Mouse (Mus musculus) liver, embryonic 16.5 days (tissue): Measurements from ENCODE around the gene Elf2. TPM values are rescaled to one million over a fixed set of nuclear protein-coding genes. Genes with fewer than 3 reads are reported as not detected.

Experiments
- ATAC-seq: fragments of 200-750 bp; cut with Nextera tagmentation; 2 replicates; pipeline ENCODE4 v1.8.0; 2017; ENCODE audit warnings: low read depth, mild to moderate bottlenecking, moderate number of reproducible peaks, moderate library complexity
- H3K27ac ChIP-seq: fragments of 300-500 bp; sonication (generic); 2 replicates; pipeline ENCODE4 v1.5.1; 2014; ENCODE audit warnings: mild to moderate bottlenecking, low read length
- H3K27me3 ChIP-seq: fragments of 300-500 bp; sonication (generic); 2 replicates; pipeline ENCODE4 v1.6.1; 2014; ENCODE audit warnings: low read depth, low read length, mixed read lengths; ENCODE audit not compliant: control insufficient read depth, insufficient read depth
- H3K36me3 ChIP-seq: fragments of 300-500 bp; sonication (generic); 2 replicates; pipeline ENCODE4 v1.6.1; 2014; ENCODE audit warnings: mild to moderate bottlenecking; ENCODE audit not compliant: control insufficient read depth, insufficient read depth
- H3K4me1 ChIP-seq: fragments of 300-500 bp; sonication (generic); 2 replicates; pipeline ENCODE4 v1.6.1; 2014; ENCODE audit warnings: low read depth, low read length, mixed read lengths; ENCODE audit not compliant: control insufficient read depth
- H3K4me2 ChIP-seq: fragments of 300-500 bp; sonication (generic); 2 replicates; pipeline ENCODE4 v1.6.1; 2014; ENCODE audit warnings: low read depth, low read length, mixed read lengths
- H3K4me3 ChIP-seq: fragments of 300-500 bp; sonication (generic); 2 replicates; pipeline ENCODE4 v1.5.1; 2014; ENCODE audit warnings: low read depth, mild to moderate bottlenecking, low read length
- H3K9ac ChIP-seq: fragments of 300-500 bp; sonication (generic); 2 replicates; pipeline ENCODE4 v1.6.1; 2014; ENCODE audit warnings: low read depth, low read length
- H3K9me3 ChIP-seq: fragments of 300-500 bp; sonication (generic); replicated peaks from 2 replicates; pipeline ENCODE4 v1.6.1; 2016; ENCODE audit warnings: low read length; ENCODE audit not compliant: control insufficient read depth
- WGBS: fragments of 180-500 bp; shearing (Covaris S2); extraction: QIAGEN DNeasy Blood & Tissue Kit; methylation state at CpG from one replicate; pipeline ENCODE4 v1.1.7; 2014; ENCODE audit not compliant: insufficient replicate concordance; 5-methylcytosine and 5-hydroxymethylcytosine counted together
- polyA plus RNA-seq: library from polyadenylated mRNA; unstranded; fragments of >200 nt; fragmentation: Nextera tagmentation; extraction: Ambion mirVana; gene quantifications from 2 replicates; pipeline ENCODE4 v1.2.1, GENCODE M21; 2015

The Elf2 gene
- polyA plus RNA-seq = 19.0 and 20.0 TPM in 2 replicates

DNA sequence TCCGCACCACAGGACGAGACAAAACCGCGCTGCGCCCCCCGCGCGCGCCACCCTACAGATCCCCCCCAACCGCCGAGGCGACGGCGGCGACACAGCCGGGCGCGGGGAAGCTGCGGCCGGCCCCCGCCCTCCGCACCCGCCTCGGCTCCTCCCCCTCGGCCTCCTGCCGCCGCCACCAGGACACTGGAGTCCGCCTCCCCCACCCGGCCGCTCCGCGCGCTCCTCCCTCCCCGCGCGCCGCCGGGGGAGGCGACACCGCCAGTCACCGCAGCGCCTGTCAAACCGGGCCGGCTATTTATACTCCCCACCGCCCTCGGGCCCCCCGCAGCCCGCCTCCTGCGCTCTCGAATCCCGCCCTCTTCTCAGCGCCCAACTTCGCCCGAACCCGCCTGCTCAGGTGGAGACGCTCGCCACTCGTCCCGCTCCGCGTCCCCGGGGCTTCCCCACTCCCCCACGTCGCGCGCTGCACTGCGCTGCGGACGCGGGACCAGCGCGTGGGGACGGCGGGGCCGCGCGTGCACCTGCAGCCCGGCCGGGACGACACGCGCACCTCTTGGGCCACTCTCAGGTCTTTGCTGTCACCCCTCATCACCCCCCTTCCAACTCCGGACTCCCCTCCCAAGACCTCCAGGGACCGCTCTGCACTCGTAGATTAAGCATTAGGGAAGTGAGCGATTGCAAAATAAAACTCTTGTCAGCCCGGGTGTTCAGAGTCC is at the start of gene Elf2:
Gene Elf2, minus strand, starts transcription at position 112 of the 716 bp plus-strand sequence.
- peak within 1 kb of the TSS; percentile 99 for H3K27ac ChIP-seq
- under 1% methylated on average over 43 of the region's 87 CpGs for WGBS
- H3K36me3 ChIP-seq = no peaks in the 10 kb centered on the region
- H3K9ac ChIP-seq = peak within 1 kb of the TSS; percentile 99
- H3K4me2 ChIP-seq = peak within 1 kb of the TSS; percentile 100
- H3K4me3 ChIP-seq = peak within 1 kb of the TSS; percentile 99
- no peaks in the 10 kb centered on the region for H3K9me3 ChIP-seq
- ATAC-seq = peak; percentile 85
- no peaks in the 10 kb centered on the region for H3K27me3 ChIP-seq
- peaks cover 24% of the 10 kb centered on the region for H3K4me1 ChIP-seq

DNA sequence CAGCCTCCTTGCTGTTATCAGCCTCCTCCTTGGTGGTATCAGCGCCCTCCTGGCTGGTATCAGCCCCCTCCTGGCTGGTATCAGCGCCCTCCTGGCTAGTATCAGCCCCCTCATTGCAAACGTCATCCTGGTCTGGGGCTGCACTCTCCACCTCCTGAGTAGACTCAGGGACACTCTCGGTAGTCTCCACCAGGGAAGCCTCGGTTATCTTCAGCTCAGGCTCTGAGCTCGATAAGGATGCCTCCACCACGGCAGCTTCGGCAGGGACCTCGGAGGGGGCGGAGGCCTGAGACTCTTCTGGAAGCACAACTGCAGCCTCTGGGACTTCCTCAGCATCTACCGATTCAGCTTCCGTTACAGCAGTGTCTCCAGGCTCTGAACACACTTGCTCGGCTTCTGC is 48.4 kb upstream of the Elf2 start:
- H3K9ac ChIP-seq = peak overlapping the region; percentile 42
- H3K27ac ChIP-seq = peak overlapping the region; percentile 49
- no peaks in the 10 kb centered on the region for H3K36me3 ChIP-seq
- H3K27me3 ChIP-seq = no peaks in the 10 kb centered on the region
- peak; percentile 98 for ATAC-seq
- 3% methylated on average over 13 of the region's 13 CpGs for WGBS
- peak overlapping the region; percentile 66 for H3K4me2 ChIP-seq
- no peaks in the 10 kb centered on the region for H3K9me3 ChIP-seq
- H3K4me3 ChIP-seq = peak overlapping the region; percentile 50
- peaks cover 31% of the 10 kb centered on the region for H3K4me1 ChIP-seq

DNA sequence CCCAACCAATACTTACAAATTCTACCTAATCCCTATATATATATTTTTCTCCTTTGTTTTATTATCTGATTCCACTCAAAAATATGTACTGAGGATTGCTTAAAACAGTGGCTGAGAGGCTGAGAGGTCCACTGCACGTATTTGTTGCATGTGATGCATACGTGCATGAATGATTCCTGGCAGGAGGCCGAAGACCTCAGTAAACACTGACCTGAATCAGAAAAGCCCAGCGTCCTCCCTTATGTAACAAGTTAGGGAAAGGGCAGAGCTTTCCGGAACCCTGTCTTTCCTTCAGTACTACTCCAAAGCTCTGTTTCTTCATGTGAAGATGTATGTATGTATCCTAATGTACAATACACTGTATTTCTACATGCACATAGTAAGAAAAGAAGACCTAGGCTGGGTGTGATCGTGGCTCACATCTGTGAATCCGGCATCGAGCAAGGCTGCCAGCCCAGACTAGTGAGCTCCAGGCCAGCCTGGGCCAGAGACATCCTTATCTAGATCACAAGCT is 47.5 kb upstream of the Elf2 start:
- WGBS = 52% methylated on average over 8 of the region's 8 CpGs
- peaks cover 31% of the 10 kb centered on the region for H3K4me1 ChIP-seq
- 0 out of 2 replicates have a peak overlapping the region, but pooled peaks have one; percentile 12 for H3K27ac ChIP-seq

DNA sequence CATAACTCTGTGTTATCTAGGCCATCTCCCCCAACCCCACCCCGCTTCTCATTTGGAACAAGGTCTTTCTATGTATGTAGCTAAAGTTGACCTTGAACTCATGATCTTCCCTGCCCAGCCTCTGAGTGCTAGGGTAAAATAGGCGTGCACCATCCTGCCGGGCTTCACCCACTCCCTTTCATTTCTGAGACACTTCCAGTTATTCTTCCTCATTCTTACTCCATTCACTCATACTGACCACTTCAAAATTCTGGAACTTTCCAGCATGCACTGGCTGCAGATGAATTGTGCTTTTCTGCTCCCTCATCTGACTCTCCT is 46.6 kb upstream of the Elf2 start:
- Histone ChIP-seq H3K36me3 (no peaks in the 10 kb centered on the region), H3K27me3 (no peaks in the 10 kb centered on the region)
- no peak for ATAC-seq

More for the DNA sequence above, 47.5 kb upstream of the Elf2 start:
- Histone ChIP-seq H3K4me2 (peak overlapping the region; percentile 21; the same call in 1 of the 2 replicates), H3K9me3 (no peaks in the 10 kb centered on the region), H3K27me3 (no peaks in the 10 kb centered on the region), H3K36me3 (no peaks in the 10 kb centered on the region), H3K4me3 (peak overlapping the region; percentile 20), H3K9ac (no peak overlapping the region)
- ATAC-seq = 0 out of 2 replicates have a peak, but pooled peaks have one; percentile 22

DNA sequence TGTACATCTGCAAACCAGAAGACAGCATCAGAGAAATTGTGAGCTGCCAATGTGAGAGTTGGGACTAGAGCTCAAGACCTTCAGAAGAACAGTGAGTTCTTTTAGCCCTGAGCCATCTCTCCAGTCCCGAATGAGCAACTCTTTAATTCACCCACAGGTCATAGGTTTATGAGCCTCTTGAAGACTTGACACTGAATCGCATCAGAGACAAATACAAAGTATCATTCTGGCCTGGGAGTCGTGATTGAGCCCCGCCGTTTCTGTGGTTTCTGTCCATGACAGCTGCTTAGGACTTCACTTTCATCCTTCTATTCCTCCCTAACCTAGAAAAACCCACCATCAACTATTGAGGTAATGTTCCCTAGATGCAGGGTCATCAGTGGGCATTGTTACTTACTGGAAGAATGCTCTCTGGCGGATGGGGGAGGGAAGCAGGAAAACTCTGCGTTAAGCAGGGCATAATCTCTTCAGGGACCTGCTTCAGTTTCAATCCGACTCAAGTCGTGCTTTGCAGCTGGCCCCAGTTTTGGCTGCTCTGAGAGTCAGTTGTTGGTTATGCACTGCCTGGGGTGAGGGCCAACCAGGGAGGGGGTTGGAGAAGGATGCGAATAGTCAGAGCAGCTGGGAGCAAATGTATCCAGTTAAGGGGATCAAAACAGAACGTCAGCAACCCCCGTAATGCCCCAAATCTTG is 46.1 kb upstream of the Elf2 start:
- Histone ChIP-seq H3K9me3 (no peaks in the 10 kb centered on the region), H3K4me3 (no peak overlapping the region), H3K36me3 (no peaks in the 10 kb centered on the region), H3K9ac (no peak overlapping the region), H3K4me2 (no peak overlapping the region), H3K4me1 (peaks cover 31% of the 10 kb centered on the region), H3K27ac (no peak overlapping the region), H3K27me3 (no peaks in the 10 kb centered on the region)
- 56% methylated on average over 12 of the region's 12 CpGs for WGBS
- no peak for ATAC-seq

More for the DNA sequence above, 46.6 kb upstream of the Elf2 start:
- Histone ChIP-seq H3K9ac (no peak overlapping the region), H3K4me3 (no peak overlapping the region), H3K27ac (no peak overlapping the region), H3K4me2 (no peak overlapping the region), H3K4me1 (peaks cover 31% of the 10 kb centered on the region), H3K9me3 (no peaks in the 10 kb centered on the region)
- 54% methylated on average over 3 of the region's 3 CpGs for WGBS

DNA sequence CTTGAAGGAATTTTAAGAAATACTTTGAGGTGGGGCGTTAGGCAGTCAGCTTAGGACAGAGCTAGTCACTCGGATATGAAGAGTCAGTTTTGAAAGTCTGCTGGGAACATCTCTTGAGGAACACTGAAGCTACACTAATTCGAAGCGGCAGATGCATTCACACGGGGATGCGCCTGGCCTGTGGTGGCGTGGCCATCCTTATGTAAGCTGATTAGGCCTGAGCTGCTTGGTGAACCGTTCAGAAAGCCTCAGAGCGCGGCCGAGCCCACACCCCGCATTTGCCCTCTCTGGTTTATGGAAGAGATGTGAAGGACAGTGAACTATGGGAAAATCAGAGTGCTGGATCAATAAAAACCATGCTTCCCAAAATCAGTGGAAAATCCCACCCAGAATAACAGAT is 42.9 kb upstream of the Elf2 start:
- 74% methylated on average over 12 of the region's 12 CpGs for WGBS
- H3K27ac ChIP-seq = no peak overlapping the region
- no peak overlapping the region for H3K4me3 ChIP-seq
- H3K9me3 ChIP-seq = no peaks in the 10 kb centered on the region
- H3K27me3 ChIP-seq = no peaks in the 10 kb centered on the region
- H3K4me1 ChIP-seq = peaks cover 22% of the 10 kb centered on the region
- no peaks in the 10 kb centered on the region for H3K36me3 ChIP-seq
- no peak overlapping the region for H3K4me2 ChIP-seq
- H3K9ac ChIP-seq = no peak overlapping the region
- ATAC-seq = no peak

DNA sequence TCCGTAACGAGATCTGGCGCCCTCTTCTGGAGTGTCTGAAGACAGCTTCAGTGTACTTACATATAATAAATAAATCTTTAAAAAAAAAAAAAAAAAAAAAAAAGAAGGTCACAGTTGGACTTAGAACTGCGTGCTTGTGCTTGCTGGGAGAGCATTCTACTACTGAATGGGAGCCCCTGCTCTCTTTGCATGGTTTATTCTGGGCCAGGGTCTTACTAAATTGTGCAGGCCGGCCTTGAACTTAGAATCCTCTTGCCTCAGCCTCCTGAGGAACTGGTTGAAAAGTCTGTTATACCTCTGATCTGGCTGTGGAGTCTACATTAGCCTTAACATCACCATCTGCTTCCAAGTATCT is 40.2 kb upstream of the Elf2 start:
- Histone ChIP-seq H3K4me3 (no peak overlapping the region), H3K27me3 (no peaks in the 10 kb centered on the region), H3K36me3 (no peaks in the 10 kb centered on the region), H3K4me2 (no peak overlapping the region), H3K9me3 (no peaks in the 10 kb centered on the region), H3K4me1 (peaks cover 15% of the 10 kb centered on the region), H3K9ac (no peak overlapping the region), H3K27ac (no peak overlapping the region)
- WGBS = 66% methylated on average over 2 of the region's 5 CpGs
- ATAC-seq = no peak

DNA sequence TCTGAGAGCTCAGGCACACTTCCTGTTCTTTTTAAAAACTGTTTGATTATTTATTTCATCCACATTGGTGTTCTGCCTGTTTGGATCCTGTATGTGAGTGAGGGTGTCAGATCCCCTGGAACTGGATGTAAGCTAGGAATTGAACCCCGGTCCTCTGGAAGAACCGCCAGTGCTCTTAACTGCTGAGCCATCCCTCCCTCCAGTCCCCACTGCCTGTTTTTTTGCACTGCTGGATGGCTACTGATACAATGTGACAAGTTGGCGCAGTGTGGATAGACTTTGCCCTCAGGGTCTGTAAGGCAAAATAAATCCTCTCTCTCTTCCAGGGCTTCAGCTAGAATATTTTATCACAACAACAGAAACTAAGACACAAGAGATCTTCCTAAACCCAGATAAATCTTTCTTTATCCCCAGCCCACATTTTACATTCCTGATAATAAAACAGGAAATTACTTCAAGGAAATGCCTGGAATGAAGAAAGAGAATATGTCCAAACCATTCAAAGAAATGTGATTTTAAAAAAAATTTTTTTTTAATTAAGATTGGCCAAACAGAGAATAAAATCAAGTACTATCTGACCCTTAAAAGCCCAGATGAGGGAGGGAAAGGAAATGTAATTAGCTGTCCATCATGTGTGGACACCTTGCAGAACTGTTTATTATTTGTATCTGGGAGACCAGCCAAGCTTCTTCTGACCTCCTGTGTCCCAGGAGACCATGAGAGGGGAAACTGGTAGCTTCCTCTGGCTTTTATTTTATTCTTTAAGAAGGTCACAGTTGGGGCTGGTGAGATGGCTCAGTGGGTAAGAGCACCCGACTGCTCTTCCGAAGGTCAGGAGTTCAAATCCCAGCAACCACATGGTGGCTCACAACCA is 39.6 kb upstream of the Elf2 start:
- H3K4me1 ChIP-seq = peaks cover 16% of the 10 kb centered on the region
- H3K27ac ChIP-seq = no peak overlapping the region
- H3K27me3 ChIP-seq = no peaks in the 10 kb centered on the region
- no peak overlapping the region for H3K4me2 ChIP-seq
- no peaks in the 10 kb centered on the region for H3K9me3 ChIP-seq
- H3K9ac ChIP-seq = no peak overlapping the region
- WGBS = 68% methylated on average over 5 of the region's 5 CpGs
- peak; percentile 16; the same call in 1 of the 2 replicates for ATAC-seq
- no peak overlapping the region for H3K4me3 ChIP-seq
- H3K36me3 ChIP-seq = no peaks in the 10 kb centered on the region
